In the genomic region with DNA sequence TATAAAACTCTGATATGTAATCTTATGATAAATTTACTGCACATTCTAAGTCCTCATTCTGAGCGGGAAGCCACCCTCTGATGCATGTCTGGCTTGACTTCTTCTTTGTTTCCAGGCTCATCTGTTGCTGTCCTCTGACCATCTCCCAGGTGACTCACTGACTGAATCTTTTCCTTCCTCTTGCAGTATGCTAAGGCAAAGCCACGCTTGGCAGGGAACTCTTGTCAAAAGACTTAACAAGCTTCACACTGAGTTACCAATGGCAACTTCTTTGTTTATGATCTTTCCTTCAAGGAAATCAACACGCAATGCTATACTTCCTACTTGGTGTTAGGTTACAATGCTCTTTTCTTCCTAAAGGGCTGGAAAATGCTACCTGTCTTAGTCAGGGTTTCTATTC, we compare ENCODE assay signal across 27 mouse cellular contexts.
DNase-seq lines count a peak whose midpoint lies in the region; ATAC-seq and TF ChIP-seq lines count a peak whose summit lies in the region.
"Had no signal": no experiment of that assay in that cellular context is flagged by ENCODE, and none has a peak within 500 bp of the region (broad histone marks: within the 10 kb centered on the region; RNA-seq: fewer than 3 reads in every experiment).

No protein-coding gene starts in this region.

- no peak overlapping the region for H3K4me3 ChIP-seq in CH12.LX (replicated peaks in 1 of 3; ENCODE audit: low read depth in 2 of 3, low read length in 2 of 3, poor library complexity in 1 of 3)
- H3K4me3 ChIP-seq in intestine, embryonic 16.5 days (ENCODE audit: low read length), result no peak overlapping the region
- H3K4me3 ChIP-seq: embryonic facial prominence, embryonic 12.5 days; erythroblast, embryonic 14.5 days; forebrain, embryonic 12.5 days; forebrain, embryonic 15.5 days; heart, adult 2 months; heart, embryonic 10.5 days; heart, embryonic 13.5 days; hindbrain, embryonic 10.5 days; hindbrain, embryonic 13.5 days had no signal

- DNase-seq in heart, adult 11 months, result peak; percentile 31
- DNase-seq in heart, postnatal 36 days, result no peak
- DNase-seq in CH12.LX (ENCODE audit: extremely low read depth), result peak; percentile 52
- no peak for DNase-seq in cerebellum, postnatal 10 days
- DNase-seq in heart, postnatal 10 days, result no peak
- DNase-seq in natural killer cell, adult 2 months (ENCODE audit: low spot score in 2 of 2), result no peak
- DNase-seq: adrenal gland, adult 8-10 months; adrenal gland, postnatal 25 days; cerebellum, adult 11-12 months; cerebellum, adult 8-10 months; cerebellum, postnatal 14 days; gastrocnemius, postnatal 25 days; heart, adult 2 months had no signal

- peaks cover 12 to 30% of the 10 kb centered on the region in 2 experiments for H3K4me1 ChIP-seq in CH12.LX (ENCODE audit: control insufficient read depth in 1 of 2, insufficient read depth in 2 of 2)
- H3K4me1 ChIP-seq in intestine, embryonic 16.5 days (ENCODE audit: control insufficient read depth, insufficient read depth, low read length), result no peaks in the 10 kb centered on the region
- H3K4me1 ChIP-seq: embryonic facial prominence, embryonic 12.5 days; forebrain, embryonic 12.5 days; forebrain, embryonic 15.5 days; heart, embryonic 10.5 days; heart, embryonic 13.5 days; hindbrain, embryonic 10.5 days had no signal

- peak; percentile 34; the same call in 1 of the 2 replicates for ATAC-seq in intestine, embryonic 16.5 days
- ATAC-seq in megakaryocyte progenitor cell, adult 5-6 weeks (replicated peaks; ENCODE audit: poor library complexity), result 0 out of 2 replicates have a peak, but pooled peaks have one; percentile 14
- ATAC-seq: activated CD4-positive, CD25-positive, alpha-beta regulatory T cell, adult 4 months; CD4-positive, CD25-positive, alpha-beta regulatory T cell, adult 4 months; forebrain, embryonic 15.5 days; hindbrain, embryonic 16.5 days; inflammation-experienced regulatory T-cells, adult 6 months had no signal

- H3K9me3 ChIP-seq in CH12.LX (replicated peaks; ENCODE audit: low read length), result peaks cover 3% of the 10 kb centered on the region
- no peaks in the 10 kb centered on the region for H3K9me3 ChIP-seq in intestine, embryonic 16.5 days (ENCODE audit: control insufficient read depth, low read length)
- H3K9me3 ChIP-seq: embryonic facial prominence, embryonic 12.5 days; forebrain, embryonic 12.5 days; forebrain, embryonic 15.5 days; heart, embryonic 10.5 days; heart, embryonic 13.5 days; hindbrain, embryonic 10.5 days; hindbrain, embryonic 13.5 days had no signal

- intact Hi-C loops in heart, postnatal 36 days (cut with DNase I), result no loop called here
- intact Hi-C loops in heart, postnatal 10 days (cut with DNase I), result no loop called here

- H3K79me2 ChIP-seq in CH12.LX (replicated peaks; ENCODE audit: control insufficient read depth, extremely low read depth, insufficient read depth, poor library complexity, severe bottlenecking), result no peaks in the 10 kb centered on the region

- TF ChIP-seq EP300 in CH12.LX (IDR thresholded peaks at IDR 0.05; ENCODE audit: low read length), result no peak

- in situ Hi-C loops in CH12.LX (cut with MboI; ENCODE audit: low pct_ligation_motif_present, low pct_unique_long_range_greater_than_20kb, low sequenced_read_pairs), result no loop called here

- 71% methylated on average over 3 of the region's 3 CpGs for WGBS in intestine, embryonic 16.5 days

- H3K36me3 ChIP-seq in CH12.LX (replicated peaks in 1 of 2; ENCODE audit: control insufficient read depth in 1 of 2, insufficient read depth in 1 of 2, low read length in 1 of 2), result no peaks in the 10 kb centered on the region
- no peaks in the 10 kb centered on the region for H3K36me3 ChIP-seq in intestine, embryonic 16.5 days (ENCODE audit: control insufficient read depth, insufficient read depth, low read length)
- H3K36me3 ChIP-seq: embryonic facial prominence, embryonic 12.5 days; forebrain, embryonic 12.5 days; forebrain, embryonic 15.5 days; heart, embryonic 10.5 days; heart, embryonic 13.5 days; hindbrain, embryonic 10.5 days; hindbrain, embryonic 13.5 days had no signal

- TF ChIP-seq POLR2A in CH12.LX (IDR thresholded peaks at IDR 0.05; ENCODE audit: low read depth, low read length), result no peak

- TF ChIP-seq CTCF in CH12.LX (conservative IDR thresholded peaks at IDR 0.05 in 1 of 2, IDR thresholded peaks at IDR 0.05 in 1 of 2; ENCODE audit: low read depth in 2 of 2, low read length in 2 of 2), result no peak

- H3K9ac ChIP-seq in CH12.LX (ENCODE audit: insufficient read depth, low read depth), result no peak overlapping the region
- H3K9ac ChIP-seq in intestine, embryonic 16.5 days (ENCODE audit: low read depth, low read length), result no peak overlapping the region
- H3K9ac ChIP-seq: embryonic facial prominence, embryonic 12.5 days; forebrain, embryonic 12.5 days; forebrain, embryonic 15.5 days; heart, embryonic 13.5 days; hindbrain, embryonic 13.5 days had no signal

- no peak overlapping the region for H3K27ac ChIP-seq in CH12.LX (ENCODE audit: insufficient read depth, low read depth)
- no peak overlapping the region; the same call in 1 of the 2 replicates for H3K27ac ChIP-seq in intestine, embryonic 16.5 days (ENCODE audit: low read length)
- H3K27ac ChIP-seq: embryonic facial prominence, embryonic 12.5 days; forebrain, embryonic 12.5 days; forebrain, embryonic 15.5 days; heart, adult 2 months; heart, embryonic 10.5 days; heart, embryonic 13.5 days; hindbrain, embryonic 10.5 days; hindbrain, embryonic 13.5 days had no signal

- H3K4me2 ChIP-seq in CH12.LX (ENCODE audit: insufficient read depth, low read depth, poor library complexity, severe bottlenecking), result no peak overlapping the region
- no peak overlapping the region for H3K4me2 ChIP-seq in intestine, embryonic 16.5 days (ENCODE audit: low read depth, low read length)
- H3K4me2 ChIP-seq: embryonic facial prominence, embryonic 12.5 days; forebrain, embryonic 12.5 days; forebrain, embryonic 15.5 days; heart, embryonic 13.5 days; hindbrain, embryonic 13.5 days had no signal

- dilution Hi-C loops in CH12.LX (cut with MboI; ENCODE audit: extremely low pct_ligation_motif_present, extremely low pct_unique_long_range_greater_than_20kb, low sequenced_read_pairs), result no loop called here

- no peak for TF ChIP-seq RAD21 in CH12.LX (IDR thresholded peaks at IDR 0.05; ENCODE audit: low read depth, low read length)

- H3K27me3 ChIP-seq in CH12.LX (replicated peaks), result no peaks in the 10 kb centered on the region
- H3K27me3 ChIP-seq in intestine, embryonic 16.5 days (replicated peaks; ENCODE audit: control insufficient read depth, insufficient read depth, low read length), result no peaks in the 10 kb centered on the region
- H3K27me3 ChIP-seq: embryonic facial prominence, embryonic 12.5 days; forebrain, embryonic 12.5 days; forebrain, embryonic 15.5 days; heart, embryonic 13.5 days; hindbrain, embryonic 13.5 days had no signal

TF ChIP-seq in CH12.LX, 34 proteins besides CTCF, POLR2A, EP300 and RAD21:
- TF ChIP-seq KAT2A (IDR thresholded peaks at IDR 0.05; ENCODE audit: insufficient replicate concordance, low read length) (no peak), POLR2AphosphoS2 (IDR thresholded peaks at IDR 0.05; ENCODE audit: low read depth, low read length) (no peak), ZNF384 (IDR thresholded peaks at IDR 0.05; ENCODE audit: low read depth, low read length) (no peak), RCOR1 (conservative IDR thresholded peaks at IDR 0.05; ENCODE audit: low read depth, low read length) (no peak), GABPA (IDR thresholded peaks at IDR 0.05; ENCODE audit: insufficient replicate concordance, low read depth, low read length) (no peak)

Comparison
In these comparisons a context has a peak if more than half of its experiments do, and no peak if none do; other contexts are left out.
1. DNase-seq: peak in heart, adult 11 months (single experiment) and CH12.LX (single experiment); none in heart, postnatal 36 days (0 of 2), cerebellum, postnatal 10 days (0 of 2), heart, postnatal 10 days (0 of 2) and natural killer cell, adult 2 months (0 of 2).